Mouse (Mus musculus): ENCODE data around the gene Zfp663.

DNA sequence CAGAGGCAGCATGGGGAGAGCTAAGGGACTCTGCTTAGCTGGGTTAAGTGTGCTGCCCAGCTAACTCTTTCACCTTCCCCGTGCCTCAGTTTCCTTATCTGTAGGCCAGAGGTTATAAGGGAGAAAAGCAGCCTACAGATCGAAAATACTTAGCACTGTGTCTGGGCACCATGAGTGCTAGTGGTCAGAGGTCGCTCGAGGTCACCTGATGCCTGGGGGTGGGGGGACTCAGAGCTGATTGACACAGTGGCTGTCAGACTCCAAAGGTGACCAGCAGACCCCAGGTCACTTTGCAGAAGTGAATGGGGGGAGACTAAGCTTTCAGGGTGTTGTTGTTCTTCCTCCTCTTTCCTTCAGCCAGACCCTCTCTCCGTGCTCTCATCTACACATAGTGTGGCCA lies 45.8 kb upstream of the Zfp663 start:
- no peak for TF ChIP-seq TAL1 (IDR thresholded peaks at IDR 0.05; ENCODE audit: low read length)
- TF ChIP-seq POLR2A (IDR thresholded peaks at IDR 0.05; ENCODE audit: control insufficient read depth in 1 of 2, insufficient read depth in 1 of 2, low read depth in 1 of 2, low read length in 2 of 2, poor library complexity in 1 of 2): no peak

Measured in MEL (cell line).